Mouse (Mus musculus) stomach, postnatal 0 days (tissue): ENCODE data around the gene Kmt5c.

Experiments used
- CTCF ChIP-seq: IDR thresholded peaks from 2 replicates; pipeline ENCODE4 v1.5.1; 2016; ENCODE audit warnings: antibody characterized with exemption, low read depth, mild to moderate bottlenecking, moderate library complexity
- EP300 ChIP-seq: optimal IDR thresholded peaks from 2 replicates; pipeline ENCODE3; 2016; ENCODE audit warnings: antibody characterized with exemption

DNA sequence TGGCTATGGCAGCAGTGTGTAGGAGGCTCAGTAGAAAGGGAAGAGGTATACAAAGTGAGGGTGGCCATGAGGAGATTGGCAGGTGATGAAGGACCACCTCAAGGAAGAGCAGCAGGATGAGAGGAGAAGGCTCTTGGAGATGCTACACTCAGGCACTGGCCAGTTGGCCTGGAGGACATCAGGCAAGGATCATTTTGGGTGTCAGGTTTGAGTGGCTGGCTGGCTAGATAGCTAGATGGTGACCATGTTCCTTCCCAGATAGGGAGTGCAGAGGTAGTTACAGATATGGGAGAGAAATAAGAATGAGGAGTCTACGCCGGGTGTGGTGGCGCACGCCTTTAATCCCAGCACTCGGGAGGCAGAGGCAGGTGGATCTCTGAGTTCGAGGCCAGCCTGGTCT lies 5.0 kb downstream of the Kmt5c start:
- TF ChIP-seq CTCF (no peak), EP300 (no peak)
